Mouse (Mus musculus) kidney, postnatal 10 days (tissue): ENCODE measurements around the gene Notch1.
A peak's percentile ranks its signal among the peaks of the same experiment; 100 is the strongest.

Source experiments
- DNase-seq: peaks from one replicate; pipeline ENCODE4 v3.0.0; 2021; ENCODE audit warnings: mixed read lengths

Notch1 gene

GRCm38 (mm10) chr2:26529881-26530280 is 13.4 kb upstream of the Notch1 start:
- DNase-seq: no peak

DNA sequence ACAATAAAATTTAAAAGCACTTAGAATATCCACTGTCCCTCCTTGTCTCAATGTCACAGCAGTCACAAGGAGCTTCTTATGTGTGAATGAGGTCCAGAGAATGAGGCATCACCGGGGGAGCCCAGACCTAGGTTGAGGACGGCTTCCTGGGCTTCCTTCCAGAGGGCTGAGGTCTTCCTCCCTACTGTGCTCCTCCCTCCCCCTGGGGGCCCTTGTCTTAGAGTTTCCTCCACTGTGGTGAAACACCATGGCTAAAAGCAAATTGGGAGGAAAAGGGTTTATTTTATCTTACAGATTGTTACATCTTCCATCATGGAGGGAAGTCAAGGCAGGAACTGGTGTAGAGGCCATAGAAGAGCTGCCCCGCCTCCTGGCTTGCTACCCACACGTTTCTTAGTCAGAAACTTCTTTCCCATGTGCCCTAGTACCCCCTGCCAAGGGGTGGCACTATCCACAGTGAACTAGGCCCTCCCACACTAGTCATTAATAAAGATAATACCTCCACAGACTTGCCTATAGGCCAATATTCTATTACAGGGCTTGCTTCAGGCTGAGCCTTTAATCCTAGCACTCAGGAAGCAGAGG is 12.8 kb upstream of the Notch1 start:
- no peak for DNase-seq

- DNase-seq: peak; percentile 44
These were observed 10.2 kb upstream of the Notch1 start for GRCm38 (mm10) chr2:26526443-26527257.

DNA sequence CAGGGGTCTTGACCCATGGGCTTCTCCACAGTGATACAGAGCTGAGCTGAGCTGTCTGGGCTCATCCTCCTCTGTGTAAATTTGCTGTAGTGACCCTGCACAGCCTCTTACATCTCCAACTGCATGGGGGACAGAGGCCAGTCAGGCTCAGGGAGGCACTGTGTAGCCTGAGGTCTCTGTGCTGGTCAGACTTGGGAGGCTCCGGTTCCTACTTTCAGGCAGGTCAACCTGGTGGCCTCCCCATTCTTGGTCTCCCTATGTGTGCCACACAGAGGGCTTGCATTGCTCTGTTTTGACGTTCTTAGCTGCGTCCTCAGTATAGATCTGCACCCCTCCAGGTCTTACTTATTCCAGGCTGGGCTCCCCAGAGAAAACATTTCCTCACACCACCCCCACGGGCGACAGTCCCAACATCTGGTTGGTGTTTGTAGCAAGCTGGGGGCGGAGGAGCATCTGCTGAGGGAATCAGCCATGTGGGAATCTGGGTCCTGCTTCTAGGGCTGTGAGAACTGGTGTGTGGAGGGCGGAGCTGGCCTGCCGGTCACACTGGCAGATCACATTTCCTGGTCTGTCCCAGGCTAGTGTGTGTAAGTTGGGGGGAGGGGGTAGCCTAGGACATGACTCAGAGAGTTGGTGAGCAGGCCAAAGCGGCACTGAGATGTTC is 9.0 kb upstream of the Notch1 start:
- DNase-seq: peak; percentile 84

GRCm38 (mm10) chr2:26522327-26522726 is 5.9 kb upstream of the Notch1 start:
- no peak for DNase-seq

DNA sequence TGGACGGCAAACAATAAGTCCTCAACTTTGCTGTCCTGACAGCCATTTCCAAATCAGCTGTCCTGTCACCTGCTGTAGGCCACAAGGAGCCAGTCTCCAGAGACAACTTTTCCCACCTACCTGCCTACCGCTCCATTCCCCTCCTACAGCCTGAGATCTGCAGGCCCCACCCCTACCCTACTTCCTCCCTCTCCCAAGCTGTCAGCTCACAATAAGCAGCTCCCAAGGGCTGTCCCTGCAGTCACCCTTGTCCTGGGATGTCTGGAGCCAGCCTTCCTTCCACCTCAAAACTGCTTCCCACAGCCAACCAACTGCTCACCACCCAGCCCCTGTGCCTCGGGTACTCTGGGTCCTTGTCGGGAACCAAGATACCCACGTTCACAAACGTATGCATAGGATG is 3.3 kb upstream of the Notch1 start:
- DNase-seq: peak; percentile 27

GRCm38 (mm10) chr2:26516987-26517386 is 524 bp upstream of the Notch1 start:
- no peak for DNase-seq

DNA sequence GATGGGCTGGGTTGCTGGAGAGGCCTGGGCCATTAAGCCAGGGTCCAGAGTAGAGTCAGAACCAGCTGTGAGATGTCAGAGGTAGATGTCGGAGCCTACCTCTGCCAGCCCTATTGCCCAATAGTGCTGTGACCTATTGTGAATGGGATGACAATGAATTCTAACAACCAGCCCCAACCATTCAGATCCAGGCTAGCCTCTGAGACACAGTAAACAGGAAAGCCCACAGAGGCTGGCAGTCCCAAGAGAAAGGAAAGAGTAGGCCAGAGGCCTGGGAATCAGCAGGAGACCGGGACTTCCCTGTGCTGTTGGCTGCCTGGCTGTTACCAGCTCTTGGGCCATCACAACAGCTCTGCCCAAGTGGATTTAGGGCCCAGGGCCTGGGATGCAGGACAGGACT is 1.1 kb downstream of the Notch1 start:
- DNase-seq: no peak

- DNase-seq: no peak
These were observed 3.2 kb downstream of the Notch1 start for GRCm38 (mm10) chr2:26513105-26513745.

- DNase-seq: no peak
These were observed 7.8 kb downstream of the Notch1 start for GRCm38 (mm10) chr2:26508661-26509060.

- DNase-seq: peak; percentile 67
These were observed 8.5 kb downstream of the Notch1 start for GRCm38 (mm10) chr2:26507961-26508391.

- peak; percentile 83 for DNase-seq
These were observed 9.0 kb downstream of the Notch1 start for GRCm38 (mm10) chr2:26507481-26507886.

DNA sequence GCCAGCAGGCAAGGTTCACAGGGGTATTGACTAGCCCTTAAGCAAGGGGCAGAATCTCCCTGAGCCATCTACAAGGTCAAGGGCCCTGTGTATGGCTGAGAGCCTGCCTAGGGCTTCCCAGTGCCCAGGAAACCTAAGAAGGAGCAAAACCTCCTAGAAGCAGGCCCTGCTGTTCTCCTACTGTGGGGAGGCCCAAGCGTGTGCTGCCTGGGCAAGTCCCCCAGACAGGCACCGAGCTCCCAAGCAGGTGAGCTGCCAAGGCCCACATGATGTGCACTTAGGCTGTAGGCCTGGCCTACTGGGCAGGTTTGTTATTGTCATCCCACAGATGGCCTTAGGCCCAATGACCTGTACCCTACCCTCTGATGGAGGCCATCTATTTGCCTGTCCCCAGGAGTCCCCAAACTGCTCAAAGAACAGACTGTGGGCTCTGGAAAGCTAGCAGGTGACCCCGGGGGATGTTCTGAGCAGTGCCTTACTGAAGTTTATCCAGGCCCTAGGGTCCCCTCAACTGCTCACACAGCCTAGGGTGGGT is 9.7 kb downstream of the Notch1 start:
- no peak for DNase-seq

- no peak for DNase-seq
These were observed 11.5 kb downstream of the Notch1 start for GRCm38 (mm10) chr2:26504772-26505480.

DNA sequence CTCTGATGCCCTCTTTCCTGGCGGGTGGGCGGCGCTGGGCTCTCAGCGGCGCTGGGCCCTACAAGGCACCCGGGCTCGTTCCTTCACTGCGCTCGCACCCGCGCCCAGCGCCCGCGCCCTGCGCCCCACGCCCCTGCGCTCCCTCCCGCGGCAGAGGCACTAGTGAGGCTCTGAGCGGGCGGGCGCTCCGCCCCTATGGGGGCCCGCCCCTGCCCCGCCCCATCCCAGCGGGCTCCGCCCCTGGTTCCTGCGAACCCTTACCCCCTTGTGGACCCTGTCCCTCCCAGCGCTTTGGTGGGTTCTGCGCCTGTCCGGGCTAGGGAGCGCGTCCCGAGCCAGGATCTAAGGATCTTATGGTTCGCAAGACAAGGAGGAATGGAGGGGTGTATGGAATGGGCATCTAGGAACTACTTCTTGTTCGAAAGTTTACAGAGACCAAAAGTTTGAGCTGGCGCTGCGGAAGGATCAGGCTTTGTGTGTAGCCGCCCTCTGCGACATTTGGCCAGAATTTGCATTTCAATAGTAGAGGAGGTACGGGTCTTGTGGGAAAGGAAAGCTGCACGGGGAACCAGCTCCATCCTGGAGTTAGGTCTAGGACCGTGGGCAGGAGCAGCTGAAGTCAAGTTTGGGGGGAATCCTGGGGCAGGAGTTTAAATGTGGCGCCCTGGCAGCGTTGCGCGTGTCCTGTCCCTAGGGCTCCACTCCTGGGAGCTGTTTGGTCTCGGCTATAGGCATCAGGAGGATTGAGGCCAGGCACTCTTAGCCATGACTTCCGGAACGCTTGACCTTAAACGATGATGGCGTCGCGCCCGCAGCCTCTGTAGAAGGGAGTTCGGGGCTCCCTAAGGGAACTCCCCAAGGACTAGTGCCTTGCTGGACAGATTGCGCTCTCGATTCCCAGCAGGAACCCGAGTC is 12.5 kb downstream of the Notch1 start:
- DNase-seq: peak; percentile 91

- DNase-seq: peak; percentile 60
These were observed 13.4 kb downstream of the Notch1 start for GRCm38 (mm10) chr2:26502863-26503631.

DNA sequence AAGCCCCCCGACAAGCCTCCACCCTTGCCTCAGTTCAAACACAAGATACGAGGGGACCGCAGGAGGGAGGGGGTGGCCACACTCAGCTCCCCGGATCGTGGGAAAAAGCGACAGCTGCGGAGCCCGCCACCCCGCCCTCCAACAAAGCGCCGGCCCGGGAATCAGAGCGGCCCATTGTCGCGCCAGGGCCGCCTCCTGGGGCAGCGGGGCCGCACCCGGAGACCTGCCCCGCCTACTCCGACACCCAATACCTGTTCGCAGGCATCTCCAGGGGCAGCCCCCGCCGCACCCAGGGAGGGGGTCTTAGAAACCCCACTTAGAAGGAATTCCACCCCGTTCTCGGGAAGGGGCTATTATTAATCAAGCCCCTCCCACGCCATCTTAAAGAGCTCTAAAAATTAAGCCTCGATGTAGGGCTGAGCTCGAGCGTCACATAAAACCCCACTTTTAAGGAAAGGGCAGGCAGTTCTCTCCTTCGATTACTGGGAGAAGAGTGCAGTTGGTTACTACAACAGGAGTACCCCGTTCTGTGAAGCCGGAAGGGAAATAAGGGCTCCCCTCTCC is 14.1 kb downstream of the Notch1 start:
- peak; percentile 79 for DNase-seq

GRCm38 (mm10) chr2:26501651-26502141 is 14.8 kb downstream of the Notch1 start:
- DNase-seq: peak; percentile 50

- peak; percentile 74 for DNase-seq
These were observed 15.7 kb downstream of the Notch1 start for GRCm38 (mm10) chr2:26500599-26501370.
